Mouse (Mus musculus): ENCODE results near the gene Pigb. TPM values are rescaled to one million over a fixed set of nuclear protein-coding genes. Genes with fewer than 3 reads are reported as not detected.
"Not testable (repeated sequence)": the region's sequence is repeated elsewhere in the genome, so short reads cannot be mapped to it uniquely, and the experiment has no call there.

The Pigb gene
- 10 to 100 TPM; 13.0 to 15.6 TPM for polyA plus RNA-seq (2017; shearing (Covaris generic))

DNA sequence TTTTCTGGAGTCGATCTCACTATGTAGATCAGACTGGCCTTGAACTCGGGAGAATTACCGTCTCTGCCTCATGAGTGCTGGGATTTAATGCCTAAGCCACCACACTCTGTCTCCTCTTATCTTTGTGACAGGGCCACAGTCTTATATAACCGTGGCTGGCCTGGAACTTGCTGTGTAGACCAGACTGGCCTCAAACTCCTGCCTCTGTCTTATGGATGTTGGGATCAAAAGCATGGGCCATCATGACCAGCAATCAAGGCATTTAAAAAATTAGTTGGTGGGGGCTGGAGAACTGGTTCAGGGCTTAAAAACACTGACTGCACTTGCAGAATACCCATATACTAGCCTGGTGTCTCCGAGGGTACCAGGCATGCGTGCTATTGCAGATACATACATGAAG lies at the start of gene Pigb:
Pigb (minus strand) TSS at position 299 of the 400 bp plus-strand sequence.
- no peak for ATAC-seq

DNA sequence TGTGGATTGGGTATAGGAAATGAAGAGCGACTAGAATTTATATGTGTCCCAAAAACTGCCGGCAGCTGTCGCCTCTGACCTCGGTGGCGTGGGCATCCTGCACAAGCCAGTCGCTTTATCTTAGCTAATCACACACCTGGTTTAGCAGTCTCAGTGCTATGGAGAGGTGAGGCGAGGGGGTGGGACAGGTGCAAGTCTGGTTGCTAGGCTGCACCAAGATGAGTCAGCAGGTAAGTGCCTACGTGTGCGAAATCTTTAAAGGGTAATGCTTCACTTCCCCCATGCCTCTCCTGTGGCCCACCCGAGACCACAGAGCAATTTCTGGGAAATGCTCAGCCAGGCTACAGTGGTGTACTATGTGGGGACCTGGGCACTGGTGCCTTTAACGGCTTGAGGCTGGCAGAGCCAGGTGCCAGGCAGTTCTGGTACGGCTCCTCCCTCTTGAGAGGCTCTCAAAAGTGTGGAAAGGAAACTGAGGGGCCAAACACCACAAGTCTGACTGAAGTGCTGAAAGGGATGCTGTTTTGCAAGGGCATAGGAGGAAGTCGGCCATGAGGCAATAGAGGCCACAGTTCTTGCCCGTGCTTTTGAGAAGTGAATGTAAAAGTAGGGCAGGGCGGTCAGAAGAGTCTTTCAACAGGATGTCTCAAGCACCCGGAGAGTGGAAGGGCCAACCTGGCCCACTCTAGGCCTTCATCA lies 49.2 kb upstream of the Pigb start:
- peak; percentile 76 for ATAC-seq

DNA sequence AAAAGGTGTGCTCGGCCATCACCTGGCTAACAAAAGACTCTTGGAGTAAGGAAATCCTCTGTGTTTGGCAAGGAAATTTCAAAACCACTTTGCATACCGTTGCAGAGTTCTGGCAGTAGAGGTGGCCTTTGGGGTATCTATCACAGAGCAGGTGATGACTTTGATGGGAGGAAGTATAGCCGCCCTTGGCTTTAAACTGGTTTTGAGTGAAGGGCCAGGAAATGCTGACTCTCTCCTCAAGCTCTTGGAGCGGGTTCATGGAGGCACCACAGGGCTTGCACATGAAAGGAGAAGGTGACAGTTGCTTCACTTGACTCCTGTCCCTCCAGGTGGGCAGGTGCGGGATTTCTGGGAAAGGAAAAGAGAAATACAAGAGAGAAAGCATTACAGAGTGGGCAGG lies 47.4 kb upstream of the Pigb start:
- no peak for ATAC-seq

DNA sequence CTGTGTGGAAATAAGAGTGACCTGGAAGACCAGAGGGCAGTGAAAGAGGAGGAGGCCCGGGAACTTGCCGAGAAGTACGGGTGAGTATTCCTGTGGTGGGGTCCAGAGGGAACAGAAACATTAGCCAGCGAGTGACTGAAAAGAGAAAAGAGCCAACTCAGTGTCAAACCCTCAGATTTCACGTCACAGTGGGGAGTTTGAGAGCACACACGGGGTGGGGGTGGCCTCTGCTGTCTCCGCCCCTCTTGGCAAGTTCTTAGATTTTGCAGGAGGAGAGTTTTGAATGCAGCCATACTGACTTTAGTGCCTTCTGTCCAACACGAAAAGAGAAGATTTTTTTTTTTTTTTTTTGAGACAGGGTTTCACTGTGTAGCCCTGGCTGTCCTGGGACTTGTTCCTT lies 46.9 kb upstream of the Pigb start:
- ATAC-seq = no peak

DNA sequence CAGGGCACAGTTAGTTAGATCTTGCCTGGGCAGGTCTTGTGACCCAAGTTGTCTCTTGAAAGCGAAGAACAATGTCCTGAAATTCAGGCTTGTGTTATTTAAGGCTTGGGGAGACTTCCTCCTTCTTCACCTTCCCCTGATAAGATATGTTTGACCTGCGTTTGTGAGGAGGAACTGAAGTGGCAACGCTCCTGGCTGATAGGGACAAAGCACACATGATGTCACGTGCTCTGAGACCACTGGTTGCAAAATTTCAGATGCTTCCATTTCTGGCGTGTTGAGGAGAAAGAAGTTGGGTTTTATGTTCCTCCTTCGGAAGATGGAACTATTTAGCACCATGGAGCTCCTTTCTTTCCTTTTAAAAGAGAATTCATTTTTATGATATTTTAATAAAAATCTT lies 45.7 kb upstream of the Pigb start:
- ATAC-seq = no peak

DNA sequence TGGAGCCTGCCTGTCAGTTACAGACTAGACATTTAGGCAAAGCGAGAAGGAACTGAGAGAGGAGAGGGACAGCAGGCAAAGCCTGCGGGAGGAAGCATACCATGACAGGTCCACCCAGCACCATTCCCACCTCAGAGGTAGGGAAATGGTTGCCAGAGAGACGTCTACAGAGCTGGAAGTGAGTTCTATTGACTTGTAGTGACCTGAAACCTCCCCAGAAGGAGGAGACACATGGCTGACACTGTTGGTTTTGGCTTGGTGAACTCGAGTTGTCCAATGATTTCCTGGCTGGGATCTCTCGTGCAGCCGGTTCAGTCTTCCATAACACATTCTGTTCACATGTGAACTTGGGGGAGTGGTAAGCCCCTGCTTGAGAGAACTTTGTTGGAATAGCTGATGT lies 43.8 kb upstream of the Pigb start:
- ATAC-seq = no peak

DNA sequence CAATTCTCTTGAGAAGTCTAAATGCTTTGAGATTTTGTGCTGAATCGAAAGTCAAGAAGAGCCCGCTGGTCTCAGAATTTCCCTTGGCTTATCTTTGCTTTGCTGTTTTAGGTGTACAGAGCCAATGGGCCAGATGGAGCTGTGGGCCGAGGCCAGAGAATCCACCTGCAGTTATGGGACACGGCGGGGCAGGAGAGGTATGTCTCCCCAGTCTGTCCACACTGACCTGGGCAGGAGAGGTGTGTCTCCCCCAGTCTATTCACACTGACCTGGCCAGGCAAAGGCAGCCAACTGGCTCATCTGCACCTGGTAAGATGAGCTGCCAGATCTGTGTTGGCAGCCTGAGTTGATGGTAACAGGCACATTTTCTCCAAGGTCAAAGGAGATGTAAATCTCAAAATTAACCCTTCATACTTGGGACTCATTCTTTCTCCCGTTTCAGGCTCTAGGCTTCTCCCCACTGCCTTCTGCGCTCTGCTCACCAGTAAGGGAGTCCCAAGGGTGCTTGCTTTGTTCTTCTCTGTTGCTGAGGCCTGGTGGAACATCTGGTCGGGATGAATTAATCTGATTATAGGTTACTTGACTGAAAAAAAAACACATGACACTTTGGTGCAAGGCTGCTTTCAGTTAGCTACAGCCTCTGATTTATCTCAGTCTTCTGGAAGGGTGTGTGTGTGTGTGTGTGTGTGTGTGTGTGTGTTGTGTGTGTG lies 42.3 kb upstream of the Pigb start:
- no peak for ATAC-seq

DNA sequence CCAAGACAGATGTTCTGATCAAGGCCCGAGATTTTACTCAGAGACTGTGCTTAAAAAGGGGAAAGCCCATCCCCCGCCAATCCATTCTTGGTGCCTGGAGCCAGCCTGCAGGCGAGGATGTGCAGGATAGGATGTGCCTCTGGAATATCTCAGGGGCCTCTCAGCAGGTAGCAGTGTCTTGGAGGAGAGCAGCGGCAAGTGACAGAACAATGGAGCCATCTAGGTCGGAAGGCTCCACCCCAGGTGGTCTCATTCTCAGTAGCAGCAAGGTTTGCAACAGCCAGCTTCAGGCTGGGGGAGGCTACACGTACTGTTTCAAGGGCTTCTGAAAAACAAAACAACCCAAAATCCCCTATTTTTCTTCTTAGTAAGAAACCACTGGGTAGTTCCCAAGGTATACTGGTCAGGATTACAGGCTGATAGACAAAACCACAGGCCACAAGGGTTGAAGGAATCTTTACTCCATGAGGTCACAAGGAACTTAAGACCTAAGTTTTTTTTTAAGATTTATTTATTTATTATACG lies 39.7 kb upstream of the Pigb start:
- no peak for ATAC-seq

DNA sequence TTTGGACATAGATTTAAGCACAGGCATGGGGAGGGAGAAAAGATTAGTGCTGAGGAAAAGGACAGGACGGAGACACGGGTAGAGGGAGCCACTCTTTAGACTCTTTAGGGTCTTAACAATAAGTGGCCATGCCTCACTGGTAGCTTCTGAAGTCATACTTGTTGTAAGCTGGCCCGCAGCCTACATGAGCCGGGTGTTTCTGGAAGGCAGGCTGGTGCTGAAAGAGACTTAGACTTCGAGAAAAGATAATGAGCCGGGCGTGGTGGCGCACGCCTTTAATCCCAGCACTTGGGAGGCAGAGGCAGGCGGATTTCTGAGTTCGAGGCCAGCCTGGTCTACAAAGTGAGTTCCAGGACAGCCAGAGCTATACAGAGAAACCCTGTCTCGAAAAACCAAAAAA lies 39.2 kb upstream of the Pigb start:
- not testable (repeated sequence) for ATAC-seq

DNA sequence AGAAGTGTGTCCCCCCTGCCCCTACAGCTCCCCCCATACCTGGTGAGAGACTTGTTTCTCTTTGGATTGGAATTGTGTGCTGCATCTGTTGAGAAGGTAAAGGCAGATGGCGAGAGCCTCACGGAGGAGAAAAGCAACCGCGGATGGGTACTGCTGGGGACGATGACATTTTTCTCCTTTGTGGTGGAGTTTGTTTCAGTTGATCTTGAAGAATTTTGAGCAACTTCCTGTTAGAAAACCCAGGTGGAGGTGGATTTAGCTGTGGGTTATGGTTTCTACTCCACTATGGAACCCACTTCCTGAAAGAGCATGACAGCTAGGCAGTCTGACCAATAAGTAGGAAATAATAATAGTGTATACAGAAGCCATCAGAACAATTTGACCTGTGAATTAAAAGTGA lies 33.0 kb upstream of the Pigb start:
- ATAC-seq = peak; percentile 75

DNA sequence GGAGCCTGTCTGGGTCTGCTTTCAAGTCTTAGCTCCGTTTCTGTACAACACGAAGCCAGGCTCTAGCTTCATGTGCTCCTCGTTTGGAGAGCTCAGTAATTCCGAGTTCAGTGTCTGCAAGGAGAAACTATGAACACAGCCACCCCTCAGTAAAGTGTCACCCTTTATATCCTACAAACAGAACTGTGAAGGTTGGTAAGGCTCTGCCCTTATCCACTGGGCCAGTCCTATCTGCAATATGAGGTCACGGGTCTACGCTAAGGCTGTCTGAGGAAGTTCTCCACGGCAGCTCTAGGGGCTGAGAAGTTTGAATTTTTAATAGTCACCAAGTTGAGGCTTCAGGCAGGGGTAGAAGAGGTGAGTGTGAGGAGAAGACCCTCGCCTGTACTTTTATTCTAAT lies 32.2 kb upstream of the Pigb start:
- no peak for ATAC-seq

DNA sequence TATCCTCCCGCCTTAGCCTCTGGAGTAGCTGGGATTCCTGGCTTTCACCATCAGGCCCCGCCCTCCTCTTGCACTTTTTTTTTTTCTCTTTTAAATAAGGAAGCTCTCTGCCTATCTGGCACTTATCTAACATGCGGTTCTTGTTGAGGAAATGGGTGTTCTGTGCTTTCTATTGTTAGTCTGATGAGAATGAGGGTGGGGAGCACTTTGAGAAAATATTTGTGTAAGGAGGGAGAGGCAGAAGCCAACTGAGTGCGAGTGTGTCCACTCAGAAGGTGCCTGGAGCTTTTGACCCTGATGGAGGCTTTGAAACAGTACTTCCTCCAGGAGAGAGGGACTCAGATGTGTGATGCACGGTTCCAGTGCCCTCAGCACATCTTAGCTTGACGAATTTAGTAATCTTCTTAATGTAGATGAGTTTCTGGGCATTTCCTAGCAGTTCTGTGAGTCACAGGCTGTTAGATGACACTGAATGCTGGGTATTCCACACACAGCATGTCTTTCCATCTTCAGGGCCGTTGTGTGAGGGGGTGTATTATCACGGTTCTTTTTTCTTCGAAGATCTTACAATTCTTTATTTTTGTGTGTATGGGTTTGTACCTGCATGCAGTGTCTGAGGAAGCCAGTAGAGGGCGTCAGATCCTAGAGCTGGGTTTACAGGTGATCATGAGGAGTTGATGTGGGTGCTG lies 30.9 kb upstream of the Pigb start:
- ATAC-seq = peak; percentile 41

DNA sequence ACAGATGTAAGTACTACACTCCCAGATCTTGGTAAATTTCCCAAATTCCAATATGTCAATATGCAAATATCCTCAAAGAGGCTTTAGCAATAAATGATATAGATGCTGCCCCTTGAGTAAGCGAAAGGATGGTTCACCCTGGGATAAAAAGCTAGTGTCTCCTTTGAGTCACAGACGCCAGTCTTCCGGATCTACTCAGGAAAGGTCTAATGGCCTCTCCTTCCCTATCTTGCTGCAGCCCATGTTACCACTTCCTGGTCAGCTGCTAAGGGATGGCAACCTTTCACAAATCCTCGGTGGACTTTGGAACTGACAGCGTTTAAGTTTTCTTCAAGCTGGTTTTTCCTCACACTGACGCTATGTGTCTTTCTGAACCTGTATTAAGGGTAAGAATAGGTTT lies 28.5 kb upstream of the Pigb start:
- ATAC-seq = no peak

DNA sequence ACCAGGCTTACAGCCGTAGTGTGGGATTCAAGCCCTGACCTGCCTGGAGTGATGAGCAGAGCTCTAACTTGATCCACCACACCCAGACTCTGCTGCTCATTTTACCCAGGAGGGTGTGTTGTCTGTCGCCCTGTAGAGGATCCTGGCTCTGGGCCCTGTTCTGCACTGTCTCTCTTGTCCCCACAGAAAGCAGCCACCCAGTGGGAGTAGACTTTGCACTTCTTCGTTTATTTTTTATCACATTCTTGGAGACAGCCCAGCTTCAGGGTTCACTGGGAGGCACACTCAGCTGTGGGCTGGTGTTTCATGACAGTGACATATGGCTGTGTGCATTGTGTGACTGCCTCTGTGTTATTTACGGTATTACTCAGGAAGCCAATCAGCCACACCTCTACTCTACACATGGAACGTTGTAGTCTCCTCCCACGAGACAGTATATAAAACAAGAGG lies 28.1 kb upstream of the Pigb start:
- no peak for ATAC-seq

DNA sequence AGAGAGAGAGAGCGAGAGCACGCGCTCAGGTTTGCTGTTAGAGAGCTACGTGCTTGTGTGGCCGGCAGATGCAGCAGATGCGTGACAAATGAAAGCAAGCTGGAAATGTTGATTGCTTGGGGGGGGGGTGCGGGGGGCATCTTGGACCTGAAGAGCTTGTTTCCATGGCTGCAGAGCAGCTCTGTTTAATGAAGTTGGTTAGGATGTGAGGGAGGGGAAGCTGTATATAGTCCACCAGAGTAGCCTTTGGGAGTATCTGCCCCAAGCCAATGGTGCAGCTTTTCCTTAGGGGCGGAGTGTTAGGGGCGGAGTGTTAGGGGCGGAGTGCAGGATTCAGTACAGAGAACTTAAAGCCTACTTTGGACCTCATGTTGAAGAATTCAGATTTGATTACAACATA lies 26.9 kb upstream of the Pigb start:
- no peak for ATAC-seq

DNA sequence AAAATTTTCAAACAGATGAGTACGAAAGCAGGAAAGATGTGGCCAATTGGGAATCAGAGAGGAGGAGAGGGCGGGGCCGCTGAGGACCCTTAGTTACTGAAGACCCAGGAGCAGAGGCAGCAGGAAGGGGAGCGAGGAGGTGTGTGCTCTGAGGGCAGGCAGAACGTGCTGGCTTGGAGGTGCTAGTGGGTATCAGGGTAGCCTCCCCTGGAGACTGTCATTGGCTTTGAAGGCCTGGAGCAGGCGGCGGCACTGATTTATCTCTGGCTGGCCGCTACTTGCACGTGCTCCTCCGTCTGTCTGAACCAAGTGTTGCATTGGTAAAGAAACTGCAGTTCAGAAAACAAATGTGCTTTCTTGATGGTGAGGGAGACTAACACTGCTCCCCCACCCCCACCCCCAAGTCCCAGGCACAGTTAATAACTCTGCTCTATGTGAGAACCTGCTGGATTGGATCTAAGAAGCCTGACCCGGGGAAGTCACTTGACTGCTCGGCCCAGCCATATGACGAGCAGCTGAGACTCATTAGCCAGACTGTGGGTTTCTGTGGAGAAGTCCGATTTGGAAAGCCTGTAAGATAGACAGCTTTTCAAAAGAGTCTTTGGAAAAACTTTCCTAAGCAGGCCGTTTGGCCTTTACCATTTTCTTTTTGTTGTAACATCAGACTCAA lies 23.6 kb upstream of the Pigb start:
- no peak for ATAC-seq

DNA sequence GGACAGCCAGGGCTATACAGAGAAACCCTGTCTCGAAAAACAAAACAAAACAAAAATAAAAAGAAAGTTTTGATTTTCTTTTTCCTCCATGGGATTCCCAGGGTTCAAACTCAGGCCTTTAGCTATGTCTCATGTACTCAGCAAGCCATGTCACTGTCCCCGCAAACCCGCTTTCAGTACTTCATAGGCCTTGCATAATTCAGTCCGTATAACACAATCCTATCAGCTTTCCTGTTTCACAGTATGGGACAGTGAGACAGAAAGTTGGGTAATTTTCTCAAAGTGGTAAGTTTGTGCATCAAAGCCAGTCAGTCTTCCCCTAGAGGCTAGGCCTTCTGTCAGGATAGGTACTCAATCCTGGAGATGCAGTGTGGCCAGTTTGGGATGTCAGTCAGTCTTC lies 19.0 kb upstream of the Pigb start:
- ATAC-seq = no peak

DNA sequence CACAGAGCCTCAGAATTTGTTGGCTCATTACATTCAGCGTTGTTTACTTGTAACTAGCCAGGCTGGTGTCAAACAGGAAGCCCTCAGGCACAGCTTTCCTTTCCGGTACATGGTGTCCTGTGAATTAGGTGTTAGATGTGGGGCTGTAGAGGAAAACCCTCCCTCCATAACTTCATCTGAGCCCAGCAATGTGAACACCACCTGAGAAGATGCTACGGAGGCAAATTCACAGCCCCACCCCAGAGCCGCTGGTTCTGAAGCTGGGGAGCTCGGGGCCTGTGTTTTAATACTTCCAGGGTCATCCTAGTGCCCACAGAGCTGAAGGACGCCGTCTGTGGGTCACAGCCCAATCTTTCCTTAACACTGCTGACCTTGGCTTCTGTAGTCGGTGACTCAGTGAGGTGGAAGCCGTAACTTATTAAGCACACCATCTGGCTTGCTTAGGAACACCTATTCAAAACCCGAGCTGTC lies 15.3 kb upstream of the Pigb start:
- ATAC-seq = peak; percentile 73

DNA sequence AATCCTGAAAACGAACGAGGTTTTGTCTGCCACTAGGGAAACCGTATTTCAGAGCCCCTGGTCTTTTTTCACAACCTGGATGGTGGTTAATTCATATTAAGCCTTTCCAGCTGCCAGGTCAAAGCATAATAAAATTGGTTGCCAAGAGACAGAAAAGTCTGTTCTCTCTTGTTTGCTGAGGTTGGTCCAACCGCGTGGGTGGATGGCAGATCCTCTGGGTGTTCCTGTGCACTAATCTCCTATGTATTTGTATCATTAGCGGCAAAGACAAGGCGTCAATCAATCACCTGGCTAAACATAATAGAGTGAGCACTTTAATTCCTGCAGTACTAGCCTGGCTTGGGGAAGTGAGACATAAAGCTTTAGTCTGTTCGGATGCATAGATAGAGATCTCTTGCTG lies 10.4 kb upstream of the Pigb start:
- no peak for ATAC-seq

DNA sequence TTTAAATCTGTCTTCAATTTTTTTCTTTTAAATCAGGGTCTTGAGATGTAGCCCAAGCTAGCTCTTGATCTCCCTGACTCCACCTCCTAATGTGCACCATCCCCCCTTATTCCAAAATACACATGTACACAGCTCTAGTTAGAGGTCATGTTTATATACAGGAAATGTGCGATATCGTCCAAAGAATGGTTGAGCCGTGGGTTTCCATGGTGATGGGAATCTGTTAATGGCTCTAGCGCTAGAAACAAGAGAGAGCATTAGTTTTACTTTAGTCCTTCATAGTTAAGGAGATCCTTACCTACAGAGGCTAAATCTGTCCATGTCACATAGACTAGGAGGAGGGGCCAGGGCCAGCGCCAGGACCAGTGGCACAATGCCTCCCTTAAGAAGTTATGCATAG lies 9.7 kb upstream of the Pigb start:
- no peak for ATAC-seq

DNA sequence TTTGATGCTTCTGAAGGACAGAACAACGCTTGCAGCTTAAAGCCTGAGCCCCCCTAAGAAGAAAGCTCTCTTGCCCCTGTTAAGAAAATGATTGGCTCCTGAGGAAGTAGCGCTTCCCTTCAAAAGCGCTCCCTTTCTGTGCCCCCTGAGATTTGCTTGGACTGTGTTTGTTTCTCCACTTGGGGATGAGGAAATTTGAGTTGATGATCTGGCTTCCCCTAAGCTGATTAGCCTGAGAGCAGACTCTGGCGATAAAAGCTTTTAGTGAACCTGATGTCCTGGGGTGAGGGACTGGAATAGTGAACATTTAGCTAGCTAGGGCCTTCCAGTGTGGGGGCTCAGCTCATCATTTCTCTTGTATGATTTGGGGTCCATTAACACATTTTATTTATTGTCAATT lies 8.7 kb upstream of the Pigb start:
- ATAC-seq = no peak

DNA sequence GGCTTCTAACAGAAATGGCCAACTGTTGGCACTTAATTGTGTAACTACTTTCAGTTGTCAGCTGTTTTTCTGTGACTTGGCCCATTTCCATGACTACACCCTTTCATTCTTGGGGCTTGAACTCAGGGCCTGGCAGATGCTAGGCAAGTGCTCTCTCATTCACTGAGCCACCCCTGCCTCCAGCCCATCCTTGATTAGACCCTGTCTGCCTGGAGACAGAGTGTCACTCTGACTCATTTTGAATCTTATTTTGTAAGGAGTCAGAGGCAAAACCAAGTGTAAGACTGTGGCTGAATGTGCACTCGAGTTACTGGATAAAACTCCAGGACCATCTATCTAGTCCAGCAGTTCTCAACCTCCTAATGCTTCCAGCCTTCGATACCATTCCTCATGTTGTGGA lies 7.7 kb upstream of the Pigb start:
- no peak for ATAC-seq

DNA sequence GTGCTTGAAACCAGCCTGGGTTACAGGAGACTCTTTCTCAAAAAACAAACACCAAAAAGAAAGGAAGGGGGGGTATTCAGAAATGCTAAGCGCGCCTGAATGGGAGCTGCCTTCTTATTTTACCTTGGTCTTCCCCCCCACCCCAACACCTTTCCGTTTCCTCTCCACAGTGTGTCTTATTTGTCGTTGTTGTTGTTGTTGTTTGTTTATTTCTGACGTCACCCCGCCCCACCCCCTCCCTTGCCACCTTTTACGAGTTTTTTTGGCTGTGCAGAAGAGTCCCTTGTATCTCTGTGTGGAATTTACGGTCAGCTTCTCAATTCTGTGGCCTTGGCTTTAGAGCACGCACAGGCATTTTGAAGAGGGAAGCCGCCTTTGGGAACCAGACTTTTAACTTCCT lies 5.5 kb upstream of the Pigb start:
- peak; percentile 37 for ATAC-seq
